Mouse (Mus musculus): ENCODE results near the gene Qser1. TPM values are rescaled to one million over a fixed set of nuclear protein-coding genes. Genes with fewer than 3 reads are reported as not detected.
"Not testable (repeated sequence)": the region's sequence is repeated elsewhere in the genome, so short reads cannot be mapped to it uniquely, and the experiment has no call there.

Gene Qser1
- polyA plus RNA-seq, 1 experiment from 2014 or later, result 6.6 TPM

DNA sequence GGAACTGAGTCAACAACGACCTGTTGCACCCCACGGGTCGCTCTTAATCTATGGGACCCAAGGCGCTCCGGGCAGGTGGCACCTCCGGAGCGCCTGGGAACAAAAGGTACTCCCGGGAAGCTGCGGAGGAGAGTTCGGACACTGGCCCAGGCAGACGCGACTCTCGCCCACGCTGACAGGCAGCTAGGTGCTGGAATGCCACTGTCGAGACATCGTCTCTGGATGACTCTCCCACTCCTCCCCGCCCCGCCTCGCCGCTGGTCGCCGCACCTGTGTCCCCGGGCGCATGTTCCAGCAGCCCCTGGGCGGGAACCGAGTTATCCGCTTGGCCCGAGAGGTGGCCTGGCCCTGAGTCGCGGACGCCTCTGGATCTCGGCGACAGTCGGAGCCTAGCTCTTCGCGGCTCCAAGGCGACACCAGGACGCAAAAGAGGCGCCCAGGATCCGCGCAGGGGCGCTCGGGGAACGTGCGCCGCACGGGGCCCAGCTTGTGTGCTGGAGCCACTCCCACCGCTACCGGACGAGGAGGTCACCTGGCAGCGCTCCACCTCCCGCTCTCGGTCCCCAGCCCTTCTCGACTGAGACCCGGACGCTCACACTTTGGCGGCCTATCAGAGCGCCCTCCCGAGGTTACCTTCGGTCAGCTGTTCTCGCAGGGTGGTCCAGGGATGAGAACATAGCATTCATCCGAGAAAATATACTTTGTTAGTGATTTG, 32.9 kb upstream of the Qser1 start, which contains the start of gene Prrg4:
Prrg4 (minus strand) TSS at position 601 of the 715 bp plus-strand sequence.
- peak within 1 kb of the TSS; percentile 68 for H3K4me3 ChIP-seq
- no peak within 1 kb of the TSS for H3K27ac ChIP-seq (replicated peaks)
- under 1% methylated on average over 62 of the region's 62 CpGs for WGBS
- H3K4me2 ChIP-seq, result peak within 1 kb of the TSS; percentile 99
- H3K9me3 ChIP-seq, result no peaks in the 10 kb centered on the region
- H3K27me3 ChIP-seq (replicated peaks), result peaks cover 33% of the 10 kb centered on the region
- H3K36me3 ChIP-seq, result no peaks in the 10 kb centered on the region
- peak; percentile 58; the same call in 1 of the 2 replicates for ATAC-seq (ENCODE audit: extremely low read depth, insufficient number of reproducible peaks, low FRiP score, low TSS enrichment)
- H3K4me1 ChIP-seq, result peaks cover 12% of the 10 kb centered on the region; the same call in 1 of the 2 replicates
- peak within 1 kb of the TSS; percentile 82 for H3K9ac ChIP-seq

- Histone ChIP-seq H3K9ac (peak overlapping the region; percentile 82), H3K4me1 (peaks cover 12% of the 10 kb centered on the region; the same call in 1 of the 2 replicates), H3K27ac (replicated peaks) (no peak overlapping the region), H3K27me3 (replicated peaks) (peaks cover 32% of the 10 kb centered on the region), H3K9me3 (no peaks in the 10 kb centered on the region), H3K36me3 (no peaks in the 10 kb centered on the region), H3K4me3 (peak overlapping the region; percentile 68), H3K4me2 (peak overlapping the region; percentile 99)
- WGBS, result 31% methylated on average over 16 of the region's 16 CpGs
- ATAC-seq (ENCODE audit: extremely low read depth, insufficient number of reproducible peaks, low FRiP score, low TSS enrichment), result no peak
These were observed 31.9 kb upstream of the Qser1 start for GRCm38 (mm10) chr2:104848235-104849161.

DNA sequence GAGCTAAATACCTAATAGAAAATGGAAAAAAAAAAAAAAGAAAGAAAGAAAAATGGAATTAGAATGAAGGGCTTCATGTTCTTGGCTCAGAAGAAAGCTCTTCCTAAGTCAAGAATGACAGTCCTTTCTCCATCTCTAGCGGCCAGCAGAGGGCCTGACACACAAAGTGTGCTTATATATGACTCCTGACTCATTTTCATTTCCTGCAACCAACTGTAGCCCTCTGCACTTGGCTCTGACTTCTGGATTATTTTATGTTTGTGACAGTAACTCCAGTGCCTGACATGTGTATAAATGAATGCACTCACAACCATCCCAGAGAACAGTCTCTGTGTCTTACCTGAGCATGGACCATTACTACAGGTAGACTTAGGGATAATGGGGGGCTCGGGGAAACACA, 31.1 kb upstream of the Qser1 start:
- no peaks in the 10 kb centered on the region for H3K9me3 ChIP-seq
- H3K4me2 ChIP-seq, result no peak overlapping the region
- peaks cover 25% of the 10 kb centered on the region for H3K27me3 ChIP-seq (replicated peaks)
- H3K9ac ChIP-seq, result no peak overlapping the region
- H3K27ac ChIP-seq (replicated peaks), result no peak overlapping the region
- no peak overlapping the region for H3K4me3 ChIP-seq
- peaks cover 12% of the 10 kb centered on the region; the same call in 1 of the 2 replicates for H3K4me1 ChIP-seq
- WGBS, result 58% methylated on average over 2 of the region's 2 CpGs
- ATAC-seq (ENCODE audit: extremely low read depth, insufficient number of reproducible peaks, low FRiP score, low TSS enrichment), result no peak
- no peaks in the 10 kb centered on the region for H3K36me3 ChIP-seq

GRCm38 (mm10) chr2:104846638-104847414, 30.3 kb upstream of the Qser1 start:
- Histone ChIP-seq H3K4me3 (no peak overlapping the region), H3K27me3 (replicated peaks) (peaks cover 19% of the 10 kb centered on the region), H3K9me3 (no peaks in the 10 kb centered on the region), H3K36me3 (no peaks in the 10 kb centered on the region), H3K4me2 (no peak overlapping the region), H3K9ac (no peak overlapping the region), H3K27ac (replicated peaks) (no peak overlapping the region), H3K4me1 (peaks cover 12% of the 10 kb centered on the region; the same call in 1 of the 2 replicates)
- 41% methylated on average over 4 of the region's 4 CpGs for WGBS
- no peak for ATAC-seq (ENCODE audit: extremely low read depth, insufficient number of reproducible peaks, low FRiP score, low TSS enrichment)

DNA sequence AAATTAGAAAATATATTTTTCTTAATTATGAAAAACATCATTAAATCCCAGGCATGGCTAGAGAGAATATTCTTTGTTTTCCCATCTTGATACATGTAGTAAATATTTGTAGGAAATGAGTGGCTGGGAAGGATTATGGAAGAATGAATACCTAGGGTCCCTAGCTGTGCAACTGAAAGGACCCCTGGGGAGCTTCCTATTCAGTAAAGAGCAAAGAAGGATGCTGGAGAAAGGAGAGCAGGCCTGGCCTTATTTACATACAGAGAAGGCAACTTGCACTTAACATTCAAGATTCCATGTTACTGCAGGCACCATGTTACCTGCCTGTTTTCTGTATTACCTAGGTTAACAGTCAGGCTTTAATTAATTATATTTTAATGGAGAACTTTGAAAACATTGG, 26.0 kb upstream of the Qser1 start:
- ATAC-seq (ENCODE audit: extremely low read depth, insufficient number of reproducible peaks, low FRiP score, low TSS enrichment), result no peak
- Histone ChIP-seq H3K4me2 (no peak overlapping the region), H3K27ac (replicated peaks) (no peak overlapping the region), H3K27me3 (replicated peaks) (no peaks in the 10 kb centered on the region), H3K4me1 (no peaks in the 10 kb centered on the region), H3K9ac (no peak overlapping the region), H3K36me3 (0 out of 2 replicates have a peak, but pooled peaks cover 3% of the 10 kb centered on the region), H3K4me3 (no peak overlapping the region), H3K9me3 (no peaks in the 10 kb centered on the region)

GRCm38 (mm10) chr2:104841736-104842135, 25.2 kb upstream of the Qser1 start:
- H3K9ac ChIP-seq, result no peak overlapping the region
- H3K4me3 ChIP-seq, result no peak overlapping the region
- 85% methylated on average over 7 of the region's 7 CpGs for WGBS
- no peaks in the 10 kb centered on the region for H3K4me1 ChIP-seq
- no peaks in the 10 kb centered on the region for H3K27me3 ChIP-seq (replicated peaks)
- ATAC-seq (ENCODE audit: extremely low read depth, insufficient number of reproducible peaks, low FRiP score, low TSS enrichment), result no peak
- H3K36me3 ChIP-seq, result 0 out of 2 replicates have a peak, but pooled peaks cover 3% of the 10 kb centered on the region
- no peak overlapping the region for H3K4me2 ChIP-seq
- H3K27ac ChIP-seq (replicated peaks), result no peak overlapping the region
- no peaks in the 10 kb centered on the region for H3K9me3 ChIP-seq

GRCm38 (mm10) chr2:104840974-104841373, 24.4 kb upstream of the Qser1 start:
- H3K9me3 ChIP-seq, result no peaks in the 10 kb centered on the region
- H3K36me3 ChIP-seq, result 0 out of 2 replicates have a peak, but pooled peaks cover 3% of the 10 kb centered on the region

DNA sequence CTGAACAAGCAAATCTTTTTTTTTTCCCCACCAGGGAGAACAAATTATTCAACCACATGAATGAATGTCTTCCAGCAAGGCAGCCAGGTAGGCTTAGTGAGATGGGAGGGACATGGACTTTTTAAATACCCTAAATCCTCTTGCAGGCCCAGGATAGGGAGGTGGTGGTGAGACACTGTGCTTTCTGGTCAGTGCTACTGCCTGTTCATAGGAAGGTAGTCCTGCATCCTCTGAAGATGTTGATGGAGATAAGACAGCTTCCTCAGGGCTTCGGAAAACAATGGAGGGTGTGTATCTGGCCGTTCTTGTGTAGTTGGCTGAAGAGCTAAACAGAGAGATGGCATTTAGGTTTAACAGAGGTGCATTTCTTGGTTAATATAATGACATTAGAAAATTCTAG, 15.9 kb upstream of the Qser1 start:
- ATAC-seq (ENCODE audit: extremely low read depth, insufficient number of reproducible peaks, low FRiP score, low TSS enrichment), result no peak

More at GRCm38 (mm10) chr2:104840974-104841373, 24.4 kb upstream of the Qser1 start:
- Histone ChIP-seq H3K9ac (no peak overlapping the region), H3K27ac (replicated peaks) (no peak overlapping the region), H3K4me2 (no peak overlapping the region), H3K27me3 (replicated peaks) (no peaks in the 10 kb centered on the region), H3K4me1 (no peaks in the 10 kb centered on the region), H3K4me3 (no peak overlapping the region)
- no peak for ATAC-seq (ENCODE audit: extremely low read depth, insufficient number of reproducible peaks, low FRiP score, low TSS enrichment)

GRCm38 (mm10) chr2:104826191-104826590, 9.6 kb upstream of the Qser1 start:
- H3K4me3 ChIP-seq, result no peak overlapping the region
- H3K4me1 ChIP-seq, result no peaks in the 10 kb centered on the region
- H3K36me3 ChIP-seq, result no peaks in the 10 kb centered on the region
- H3K27ac ChIP-seq (replicated peaks), result no peak overlapping the region
- H3K4me2 ChIP-seq, result no peak overlapping the region
- no peak overlapping the region for H3K9ac ChIP-seq
- ATAC-seq (ENCODE audit: extremely low read depth, insufficient number of reproducible peaks, low FRiP score, low TSS enrichment), result no peak
- H3K27me3 ChIP-seq (replicated peaks), result no peaks in the 10 kb centered on the region
- H3K9me3 ChIP-seq, result no peaks in the 10 kb centered on the region
- WGBS, result 75% methylated on average over 4 of the region's 4 CpGs

More for the DNA sequence above, 15.9 kb upstream of the Qser1 start:
- Histone ChIP-seq H3K4me1 (no peaks in the 10 kb centered on the region), H3K27ac (replicated peaks) (no peak overlapping the region), H3K4me2 (no peak overlapping the region), H3K9me3 (no peaks in the 10 kb centered on the region), H3K9ac (no peak overlapping the region), H3K36me3 (no peaks in the 10 kb centered on the region), H3K4me3 (no peak overlapping the region), H3K27me3 (replicated peaks) (no peaks in the 10 kb centered on the region)
- WGBS, result 69% methylated on average over 2 of the region's 2 CpGs

DNA sequence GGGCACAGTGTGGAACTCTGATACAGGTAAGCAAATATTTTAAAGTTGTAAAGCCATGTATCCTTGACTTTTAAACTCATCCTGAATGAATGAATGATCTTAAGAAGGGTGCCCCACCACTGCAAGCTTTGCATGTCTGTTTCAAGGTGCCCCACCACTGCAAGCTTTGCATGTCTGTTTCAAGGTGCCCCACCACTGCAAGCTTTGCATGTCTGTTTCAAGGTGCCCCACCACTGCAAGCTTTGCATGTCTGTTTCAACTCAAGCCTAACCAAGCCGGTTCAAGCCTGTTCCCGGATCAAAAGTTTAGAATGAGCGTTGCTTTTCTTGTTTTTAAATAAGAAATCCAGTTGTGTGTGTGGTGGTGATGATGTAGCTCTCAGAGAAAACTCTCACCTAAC, 2.2 kb upstream of the Qser1 start:
- not testable (repeated sequence) for H3K9me3 ChIP-seq; H3K27ac ChIP-seq (replicated peaks); ATAC-seq (ENCODE audit: extremely low read depth, insufficient number of reproducible peaks, low FRiP score, low TSS enrichment); H3K36me3 ChIP-seq; H3K9ac ChIP-seq; H3K27me3 ChIP-seq (replicated peaks); H3K4me3 ChIP-seq
- Histone ChIP-seq H3K4me2 (0 out of 2 replicates have a peak overlapping the region, but pooled peaks have one; percentile 13), H3K4me1 (peaks cover 22% of the 10 kb centered on the region)
- 93% methylated on average over 3 of the region's 3 CpGs for WGBS

Measured in heart, embryonic 13.5 days (tissue).